Mouse (Mus musculus): ENCODE measurements around the gene Aen. TPM values are rescaled to one million over a fixed set of nuclear protein-coding genes. Genes with fewer than 3 reads are reported as not detected.

Aen gene
- total and polyA plus RNA-seq, 3 experiments: 69.1 to 74.2 (median 72.9) TPM

DNA sequence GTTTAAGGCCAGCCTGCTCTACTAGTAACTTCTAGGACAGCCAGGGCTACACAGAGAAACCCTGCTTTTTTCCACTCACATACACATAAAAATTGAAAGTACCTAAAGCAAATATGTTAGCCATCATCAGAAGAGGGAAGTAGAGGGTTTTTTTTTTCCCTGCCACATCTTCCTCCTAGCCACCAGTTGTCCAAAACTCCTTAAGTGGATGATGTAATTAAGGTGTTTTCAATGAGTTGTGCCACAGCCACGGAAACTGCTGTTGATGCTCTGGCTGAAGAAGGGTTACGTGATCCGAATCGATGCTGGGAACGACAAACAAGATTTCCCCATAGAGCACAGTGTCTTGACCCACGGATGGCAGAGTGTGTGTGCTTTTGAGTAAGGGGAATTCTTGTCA is 23.3 kb upstream of the Aen start:
- Histone ChIP-seq H3K27me3 (replicated peaks) (no peaks in the 10 kb centered on the region), H3K9me3 (replicated peaks; ENCODE audit: low read length) (no peaks in the 10 kb centered on the region), H3K36me3 (replicated peaks in 1 of 2; ENCODE audit: control insufficient read depth in 1 of 2, insufficient read depth in 1 of 2, low read length in 1 of 2) (no peaks in the 10 kb centered on the region), H3K4me3 (replicated peaks in 1 of 3; ENCODE audit: low read depth in 2 of 3, low read length in 2 of 3, poor library complexity in 1 of 3) (no peak overlapping the region), H3K9ac (ENCODE audit: insufficient read depth, low read depth) (no peak overlapping the region), H3K4me1 (ENCODE audit: control insufficient read depth in 1 of 2, insufficient read depth in 2 of 2) (peaks cover 4% of the 10 kb centered on the region in 2 experiments; a peak in 2 of 4 replicates), H3K79me2 (replicated peaks; ENCODE audit: control insufficient read depth, extremely low read depth, insufficient read depth, poor library complexity, severe bottlenecking) (no peaks in the 10 kb centered on the region), H3K27ac (ENCODE audit: insufficient read depth, low read depth) (no peak overlapping the region; the same call in 1 of the 2 replicates), H3K4me2 (ENCODE audit: insufficient read depth, low read depth, poor library complexity, severe bottlenecking) (no peak overlapping the region)
- in situ Hi-C loops (cut with MboI; ENCODE audit: low pct_ligation_motif_present, low pct_unique_long_range_greater_than_20kb, low sequenced_read_pairs): no loop called here
- no peak for DNase-seq (ENCODE audit: extremely low read depth)
- TF ChIP-seq USF1 (IDR thresholded peaks at IDR 0.05; ENCODE audit: low read depth, low read length) (no peak), MAFK (IDR thresholded peaks at IDR 0.05; ENCODE audit: insufficient replicate concordance, low read length) (no peak), CTCF (conservative IDR thresholded peaks at IDR 0.05 in 1 of 2, IDR thresholded peaks at IDR 0.05 in 1 of 2; ENCODE audit: low read depth in 2 of 2, low read length in 2 of 2) (no peak), POLR2A (IDR thresholded peaks at IDR 0.05; ENCODE audit: low read depth, low read length) (no peak), ZC3H11A (IDR thresholded peaks at IDR 0.05; ENCODE audit: low read depth, low read length) (no peak), ZMIZ1 (IDR thresholded peaks at IDR 0.05; ENCODE audit: low read depth, low read length) (no peak), IRF4 (IDR thresholded peaks at IDR 0.05; ENCODE audit: low read depth, low read length) (no peak)
- dilution Hi-C loops (cut with MboI; ENCODE audit: extremely low pct_ligation_motif_present, extremely low pct_unique_long_range_greater_than_20kb, low sequenced_read_pairs): no loop called here

DNA sequence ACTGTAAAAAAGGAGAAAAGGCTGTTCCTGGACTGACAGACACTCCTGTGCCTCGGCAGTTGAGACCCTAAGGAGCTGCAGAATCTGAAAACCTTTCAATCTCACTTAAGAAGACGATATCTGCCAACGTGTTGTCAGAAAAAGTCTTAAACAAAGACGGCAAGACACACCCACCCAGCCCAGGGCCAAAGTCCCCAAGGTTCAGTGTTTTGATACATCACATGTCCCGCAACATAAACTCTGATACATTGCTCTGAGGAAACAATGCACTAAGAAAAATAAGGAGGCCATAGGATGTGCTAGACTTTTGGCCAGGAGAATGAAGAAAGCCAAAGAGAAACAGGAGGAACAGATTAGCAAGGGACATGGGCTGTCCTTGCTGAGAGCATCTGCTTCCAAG is 22.8 kb upstream of the Aen start:
- Histone ChIP-seq H3K9me3 (replicated peaks; ENCODE audit: low read length) (no peaks in the 10 kb centered on the region), H3K9ac (ENCODE audit: insufficient read depth, low read depth) (no peak overlapping the region), H3K36me3 (replicated peaks in 1 of 2; ENCODE audit: control insufficient read depth in 1 of 2, insufficient read depth in 1 of 2, low read length in 1 of 2) (no peaks in the 10 kb centered on the region), H3K4me3 (replicated peaks in 1 of 3; ENCODE audit: low read depth in 2 of 3, low read length in 2 of 3, poor library complexity in 1 of 3) (no peak overlapping the region), H3K27me3 (replicated peaks) (no peaks in the 10 kb centered on the region), H3K4me1 (ENCODE audit: control insufficient read depth in 1 of 2, insufficient read depth in 2 of 2) (peaks cover 4% of the 10 kb centered on the region in 2 experiments; a peak in 2 of 4 replicates), H3K79me2 (replicated peaks; ENCODE audit: control insufficient read depth, extremely low read depth, insufficient read depth, poor library complexity, severe bottlenecking) (no peaks in the 10 kb centered on the region), H3K4me2 (ENCODE audit: insufficient read depth, low read depth, poor library complexity, severe bottlenecking) (no peak overlapping the region), H3K27ac (ENCODE audit: insufficient read depth, low read depth) (no peak overlapping the region)
- in situ Hi-C loops (cut with MboI; ENCODE audit: low pct_ligation_motif_present, low pct_unique_long_range_greater_than_20kb, low sequenced_read_pairs): no loop called here
- DNase-seq (ENCODE audit: extremely low read depth): no peak
- dilution Hi-C loops (cut with MboI; ENCODE audit: extremely low pct_ligation_motif_present, extremely low pct_unique_long_range_greater_than_20kb, low sequenced_read_pairs): no loop called here
- TF ChIP-seq MAZ (IDR thresholded peaks at IDR 0.05; ENCODE audit: low read depth, low read length) (no peak), TBP (conservative IDR thresholded peaks at IDR 0.05; ENCODE audit: low read depth, low read length) (no peak), UBTF (IDR thresholded peaks at IDR 0.05; ENCODE audit: low read depth, low read length) (no peak), CHD2 (IDR thresholded peaks at IDR 0.05; ENCODE audit: low read length) (no peak), MAFK (IDR thresholded peaks at IDR 0.05; ENCODE audit: insufficient replicate concordance, low read length) (no peak), ZKSCAN1 (IDR thresholded peaks at IDR 0.05; ENCODE audit: borderline replicate concordance, low read depth, low read length) (no peak), JUN (IDR thresholded peaks at IDR 0.05; ENCODE audit: insufficient read depth, low read depth, low read length) (no peak), POLR2A (IDR thresholded peaks at IDR 0.05; ENCODE audit: low read depth, low read length) (no peak), SMC3 (IDR thresholded peaks at IDR 0.05; ENCODE audit: low read depth, low read length) (no peak), MXI1 (IDR thresholded peaks at IDR 0.05; ENCODE audit: low read depth, low read length) (no peak), ZC3H11A (IDR thresholded peaks at IDR 0.05; ENCODE audit: low read depth, low read length) (no peak), MYC (IDR thresholded peaks at IDR 0.05; ENCODE audit: low read depth, low read length) (no peak), NRF1 (IDR thresholded peaks at IDR 0.05; ENCODE audit: low read depth, low read length) (no peak), SIN3A (IDR thresholded peaks at IDR 0.05; ENCODE audit: low read length) (no peak), RCOR1 (conservative IDR thresholded peaks at IDR 0.05; ENCODE audit: low read depth, low read length) (no peak), ETS1 (conservative IDR thresholded peaks at IDR 0.05; ENCODE audit: low read depth, low read length) (no peak), HCFC1 (IDR thresholded peaks at IDR 0.05; ENCODE audit: low read depth, low read length) (no peak)

Measured in CH12.LX (cell line).